Mouse (Mus musculus): Measurements from ENCODE around the gene Pkp4.

DNA sequence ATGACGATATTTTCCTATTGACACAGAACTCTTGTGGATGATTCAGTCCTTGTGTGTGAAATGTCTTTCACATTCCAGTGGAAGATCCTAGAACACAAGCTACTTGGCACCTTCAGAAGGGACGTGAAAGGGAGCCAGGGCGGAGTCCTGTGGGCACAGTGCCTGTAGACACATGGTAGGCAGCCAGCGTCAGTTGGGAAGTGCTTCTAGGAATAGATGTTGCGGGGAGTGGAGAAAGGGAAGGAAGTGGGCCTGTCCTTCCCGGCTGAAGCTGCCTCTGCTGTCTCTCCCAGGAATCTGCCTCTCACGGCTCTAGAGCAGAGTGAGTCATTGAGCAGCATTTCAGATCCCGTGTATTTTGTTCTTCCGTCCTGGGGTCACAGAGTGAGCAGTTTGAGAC lies 125.6 kb downstream of the Pkp4 start:
- TF ChIP-seq GATA1 (IDR thresholded peaks at IDR 0.05; ENCODE audit: borderline replicate concordance, low read length) (no peak), FLI1 (IDR thresholded peaks at IDR 0.05; ENCODE audit: low read length) (no peak)
